Mouse (Mus musculus) midbrain, embryonic 16.5 days (tissue): ENCODE data around the gene Elavl4. TPM values are rescaled to one million over a fixed set of nuclear protein-coding genes. Genes with fewer than 3 reads are reported as not detected.
A peak's percentile ranks its signal among the peaks of the same experiment; 100 is the strongest.

ENCODE experiments used
- ATAC-seq: fragments of 200-750 bp; cut with Nextera tagmentation; 2 replicates; pipeline ENCODE4 v1.8.0; 2017; ENCODE audit warnings: moderate TSS enrichment
- H3K27ac ChIP-seq: fragments of 300-500 bp; sonication (generic); 2 replicates; pipeline ENCODE4 v1.5.1; 2014; ENCODE audit warnings: mild to moderate bottlenecking, low read length, mixed read lengths
- H3K27me3 ChIP-seq: fragments of 300-500 bp; sonication (generic); 2 replicates; pipeline ENCODE4 v1.6.1; 2014; ENCODE audit warnings: low read depth, low read length, mixed read lengths; ENCODE audit not compliant: control insufficient read depth, insufficient read depth
- H3K36me3 ChIP-seq: fragments of 300-500 bp; sonication (generic); 2 replicates; pipeline ENCODE4 v1.6.1; 2014; ENCODE audit warnings: mild to moderate bottlenecking, low read length, moderate library complexity, mixed read lengths; ENCODE audit not compliant: control insufficient read depth, insufficient read depth
- H3K4me1 ChIP-seq: fragments of 300-500 bp; sonication (generic); 2 replicates; pipeline ENCODE4 v1.6.1; 2014; ENCODE audit warnings: mild to moderate bottlenecking, low read length, mixed read lengths; ENCODE audit not compliant: control insufficient read depth, insufficient read depth
- H3K4me2 ChIP-seq: fragments of 300-500 bp; sonication (generic); 2 replicates; pipeline ENCODE4 v1.6.1; 2014; ENCODE audit warnings: mild to moderate bottlenecking, low read length, mixed read lengths
- H3K4me3 ChIP-seq: fragments of 300-500 bp; sonication (generic); 2 replicates; pipeline ENCODE4 v1.5.1; 2014; ENCODE audit warnings: low read depth, mild to moderate bottlenecking, low read length, moderate library complexity, mixed read lengths
- H3K9ac ChIP-seq: fragments of 300-500 bp; sonication (generic); 2 replicates; pipeline ENCODE4 v1.6.1; 2014; ENCODE audit warnings: low read depth, low read length, mixed read lengths
- H3K9me3 ChIP-seq: fragments of 300-500 bp; sonication (generic); replicated peaks from 2 replicates; pipeline ENCODE4 v1.6.1; 2014; ENCODE audit warnings: mild to moderate bottlenecking, low read length, mixed read lengths; ENCODE audit not compliant: control insufficient read depth, poor library complexity, severe bottlenecking
- WGBS: fragments of 180-500 bp; shearing (Covaris S2); extraction: QIAGEN DNeasy Blood & Tissue Kit; methylation state at CpG from one replicate; pipeline ENCODE4 v1.1.7; 2014; 5-methylcytosine and 5-hydroxymethylcytosine counted together
- polyA plus RNA-seq: library from polyadenylated mRNA; unstranded; fragments of >200 nt; fragmentation: Nextera tagmentation; extraction: Ambion mirVana; gene quantifications from 2 replicates; pipeline ENCODE4 v1.2.1, GENCODE M21; 2015

Elavl4 gene
- polyA plus RNA-seq, 1 experiment from 2014 or later, result 346 TPM

GRCm38 (mm10) chr4:110285346-110286330, 66.1 kb downstream of the Elavl4 start:
- H3K9me3 ChIP-seq, result no peaks in the 10 kb centered on the region
- no peaks in the 10 kb centered on the region for H3K36me3 ChIP-seq
- no peaks in the 10 kb centered on the region for H3K27me3 ChIP-seq
- H3K9ac ChIP-seq, result peak overlapping the region; percentile 73
- peak overlapping the region; percentile 47 for H3K4me2 ChIP-seq
- peaks cover 22% of the 10 kb centered on the region for H3K4me1 ChIP-seq
- ATAC-seq, result peak; percentile 48
- 3% methylated on average over 15 of the region's 15 CpGs for WGBS
- H3K27ac ChIP-seq, result peak overlapping the region; percentile 92
- H3K4me3 ChIP-seq, result peak overlapping the region; percentile 47

- 16% methylated on average over 3 of the region's 3 CpGs for WGBS
- peak overlapping the region; percentile 47 for H3K4me3 ChIP-seq
- H3K27me3 ChIP-seq, result no peaks in the 10 kb centered on the region
- no peak for ATAC-seq
- no peaks in the 10 kb centered on the region for H3K36me3 ChIP-seq
- peaks cover 27% of the 10 kb centered on the region for H3K4me1 ChIP-seq
- H3K4me2 ChIP-seq, result peak overlapping the region; percentile 47
- no peaks in the 10 kb centered on the region for H3K9me3 ChIP-seq
- peak overlapping the region; percentile 78 for H3K27ac ChIP-seq
- H3K9ac ChIP-seq, result peak overlapping the region; percentile 32
Observed at GRCm38 (mm10) chr4:110284446-110284845, 67.3 kb downstream of the Elavl4 start.

GRCm38 (mm10) chr4:110270046-110270445, 81.7 kb downstream of the Elavl4 start:
- peaks cover under 1% of the 10 kb centered on the region; the same call in 1 of the 2 replicates for H3K4me1 ChIP-seq
- H3K27ac ChIP-seq, result no peak overlapping the region
- no peak overlapping the region for H3K4me2 ChIP-seq
- H3K36me3 ChIP-seq, result no peaks in the 10 kb centered on the region
- H3K9me3 ChIP-seq, result no peaks in the 10 kb centered on the region
- no peak overlapping the region for H3K4me3 ChIP-seq
- H3K9ac ChIP-seq, result no peak overlapping the region
- WGBS, result 39% methylated on average over 4 of the region's 4 CpGs
- no peaks in the 10 kb centered on the region for H3K27me3 ChIP-seq
- ATAC-seq, result no peak

- Histone ChIP-seq H3K4me3 (no peak overlapping the region), H3K36me3 (no peaks in the 10 kb centered on the region), H3K4me2 (no peak overlapping the region), H3K9me3 (no peaks in the 10 kb centered on the region), H3K9ac (no peak overlapping the region), H3K27ac (no peak overlapping the region), H3K4me1 (peaks cover 13% of the 10 kb centered on the region), H3K27me3 (no peaks in the 10 kb centered on the region)
- ATAC-seq, result no peak
- WGBS, result 87% methylated on average over 9 of the region's 9 CpGs
Observed at GRCm38 (mm10) chr4:110266804-110267575, 84.7 kb downstream of the Elavl4 start.

GRCm38 (mm10) chr4:110264345-110264943, 87.3 kb downstream of the Elavl4 start:
- 63% methylated on average over 8 of the region's 8 CpGs for WGBS
- no peaks in the 10 kb centered on the region for H3K27me3 ChIP-seq
- H3K9me3 ChIP-seq, result no peaks in the 10 kb centered on the region
- H3K36me3 ChIP-seq, result no peaks in the 10 kb centered on the region
- H3K4me2 ChIP-seq, result no peak overlapping the region
- H3K4me3 ChIP-seq, result no peak overlapping the region
- ATAC-seq, result no peak
- H3K27ac ChIP-seq, result no peak overlapping the region
- no peak overlapping the region for H3K9ac ChIP-seq
- peaks cover 20% of the 10 kb centered on the region for H3K4me1 ChIP-seq

GRCm38 (mm10) chr4:110257360-110257759, 94.3 kb downstream of the Elavl4 start:
- ATAC-seq, result no peak
- no peak overlapping the region for H3K27ac ChIP-seq
- WGBS, result 57% methylated on average over 3 of the region's 3 CpGs

GRCm38 (mm10) chr4:110255617-110256016, 96.1 kb downstream of the Elavl4 start:
- no peak overlapping the region for H3K4me3 ChIP-seq
- H3K27ac ChIP-seq, result no peak overlapping the region
- no peaks in the 10 kb centered on the region for H3K9me3 ChIP-seq
- no peak for ATAC-seq
- no peaks in the 10 kb centered on the region for H3K4me1 ChIP-seq
- H3K9ac ChIP-seq, result no peak overlapping the region
- no peak overlapping the region for H3K4me2 ChIP-seq
- no peaks in the 10 kb centered on the region for H3K27me3 ChIP-seq
- 76% methylated on average over 4 of the region's 4 CpGs for WGBS
- peaks cover 4% of the 10 kb centered on the region; the same call in 1 of the 2 replicates for H3K36me3 ChIP-seq

More at GRCm38 (mm10) chr4:110257360-110257759, 94.3 kb downstream of the Elavl4 start:
- Histone ChIP-seq H3K27me3 (no peaks in the 10 kb centered on the region), H3K9me3 (no peaks in the 10 kb centered on the region), H3K4me3 (no peak overlapping the region), H3K4me2 (no peak overlapping the region), H3K36me3 (no peaks in the 10 kb centered on the region), H3K9ac (no peak overlapping the region), H3K4me1 (peaks cover 8% of the 10 kb centered on the region)

- Histone ChIP-seq H3K4me1 (no peaks in the 10 kb centered on the region), H3K27ac (no peak overlapping the region), H3K4me2 (no peak overlapping the region), H3K27me3 (no peaks in the 10 kb centered on the region), H3K9me3 (no peaks in the 10 kb centered on the region), H3K4me3 (no peak overlapping the region), H3K36me3 (peaks cover 17% of the 10 kb centered on the region), H3K9ac (no peak overlapping the region)
- 63% methylated on average over 3 of the region's 3 CpGs for WGBS
- no peak for ATAC-seq
Observed at GRCm38 (mm10) chr4:110250055-110250454, 101.7 kb downstream of the Elavl4 start.
